Mouse (Mus musculus): ENCODE measurements at regions not wholly inside any gene's neighbourhood (a gene's known extent, or its start where the extent isn't known, plus 50 kb on each side); places are given as distances from the start of the nearest gene placed in this dataset.
A peak's percentile ranks its signal among the peaks of the same experiment; 100 is the strongest.

DNA sequence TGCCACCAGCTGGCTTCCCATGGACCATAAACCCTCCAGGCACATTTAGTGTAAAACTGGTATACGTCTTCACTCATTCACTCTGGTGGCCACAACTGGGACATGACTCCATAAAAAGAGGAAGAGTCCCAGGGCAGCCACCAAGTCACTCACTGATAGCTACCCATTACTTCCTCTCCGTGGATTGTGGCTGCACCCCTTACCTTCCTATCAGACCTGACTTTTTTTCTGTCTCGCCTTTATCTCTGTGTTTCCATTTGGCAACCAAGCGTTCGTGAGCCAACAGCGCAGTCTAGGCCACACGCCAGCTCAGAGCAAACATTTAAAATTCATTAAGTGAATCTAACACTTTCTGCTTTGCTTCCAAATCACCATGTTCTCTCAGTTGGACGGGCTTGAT, 53.9 kb upstream of the Slc44a1 start:
- no peak for DNase-seq (ENCODE audit: low spot score)

DNA sequence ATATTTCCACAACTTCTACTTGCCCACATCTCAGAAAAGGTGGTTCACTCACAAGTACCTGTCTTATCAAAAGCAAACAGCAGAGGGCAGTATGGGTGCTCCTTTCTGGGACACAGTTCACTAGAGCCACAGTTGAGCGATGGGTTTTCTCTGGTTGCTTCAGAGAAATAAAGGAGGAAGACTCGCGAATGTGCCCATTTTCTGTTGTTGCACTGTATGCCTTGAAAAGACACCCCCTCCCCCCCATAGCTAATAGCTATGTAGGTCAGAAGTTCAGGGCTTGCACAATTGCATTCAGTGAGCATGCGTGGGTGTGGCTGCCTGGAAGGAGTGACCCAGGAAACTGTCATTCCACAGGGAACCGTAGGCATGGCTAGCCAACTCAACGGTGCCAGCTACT, 55.5 kb upstream of the Slc44a1 start:
- DNase-seq (ENCODE audit: low spot score): peak; percentile 35

DNA sequence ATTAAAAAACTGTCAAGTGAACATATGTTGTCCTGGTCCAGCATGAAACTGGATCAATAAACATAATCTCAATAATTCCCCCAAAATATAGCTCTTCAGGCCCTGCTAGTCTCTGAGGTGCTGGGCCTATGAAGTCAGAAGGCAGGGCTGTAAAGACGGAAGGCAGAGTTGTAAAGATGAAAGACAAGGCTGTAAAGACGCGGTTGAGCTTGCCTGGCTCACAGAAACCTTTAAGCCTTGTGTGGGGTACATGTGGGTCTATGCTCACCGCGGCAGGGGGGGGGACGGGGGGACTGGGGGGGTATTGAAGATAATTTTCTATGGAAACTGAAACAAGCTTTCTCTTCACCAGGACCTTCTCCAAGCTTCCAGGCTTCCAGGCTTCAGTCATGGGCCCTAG, 56.1 kb upstream of the Slc44a1 start:
- DNase-seq (ENCODE audit: low spot score): no peak

DNA sequence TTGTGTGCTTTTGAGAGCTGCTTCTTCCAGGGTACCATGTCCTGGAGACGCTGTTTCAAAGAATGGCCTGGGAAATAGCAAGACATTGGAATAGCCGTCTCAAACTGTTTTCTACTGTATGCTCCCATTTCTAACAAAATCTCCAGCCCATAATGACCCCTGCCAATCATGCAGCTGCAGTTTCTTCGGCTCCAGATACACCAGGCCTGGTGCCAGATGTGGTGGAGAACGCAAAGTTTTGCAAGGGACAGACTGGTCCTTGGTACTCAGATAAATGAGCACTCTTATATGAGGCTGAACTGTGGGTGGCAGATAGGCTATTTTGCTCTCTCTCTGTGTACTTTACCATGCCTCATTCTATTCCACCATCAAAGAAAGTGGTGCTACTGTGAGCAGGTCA, 58.2 kb upstream of the Slc44a1 start:
- DNase-seq (ENCODE audit: low spot score): no peak

DNA sequence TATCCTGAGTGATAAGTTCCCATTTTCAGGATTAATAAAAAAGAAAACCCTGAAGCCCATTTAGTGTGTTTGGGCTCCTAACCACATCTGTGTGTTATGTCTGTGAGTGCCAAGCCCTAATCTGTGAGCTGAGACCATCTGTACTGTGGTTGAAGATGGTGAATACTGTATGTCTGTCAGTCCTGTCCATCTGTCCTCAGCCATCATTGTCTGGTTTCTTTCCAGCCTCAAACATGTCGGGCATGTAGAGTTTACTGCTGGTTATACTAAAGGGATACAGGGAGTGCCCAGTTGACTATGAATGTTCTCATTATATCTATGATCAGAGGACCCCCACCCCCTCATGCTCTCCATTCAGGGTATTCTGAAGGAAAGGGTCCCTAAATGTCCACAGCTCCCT, 60.4 kb upstream of the Slc44a1 start:
- DNase-seq (ENCODE audit: low spot score): no peak

DNA sequence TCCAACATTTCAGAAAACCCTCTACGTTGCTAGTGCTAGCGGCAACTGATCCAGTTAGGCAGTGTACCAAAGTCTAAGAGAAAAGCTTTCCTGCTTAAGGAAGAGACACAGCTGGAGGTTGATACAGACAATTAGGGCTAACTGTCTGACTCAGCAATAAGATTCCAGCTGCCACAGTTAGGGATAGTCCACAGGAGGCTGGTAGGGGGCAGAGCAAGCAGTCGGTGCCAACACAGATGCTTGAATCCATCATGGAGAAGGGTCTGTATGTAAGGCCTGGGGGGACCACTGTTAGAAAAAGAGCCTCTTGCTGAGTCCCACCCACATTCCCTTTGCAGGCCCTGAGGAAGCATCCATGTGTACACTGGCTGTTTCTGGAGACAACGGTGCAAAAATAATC, 63.2 kb upstream of the Slc44a1 start:
- DNase-seq (ENCODE audit: low spot score): no peak

DNA sequence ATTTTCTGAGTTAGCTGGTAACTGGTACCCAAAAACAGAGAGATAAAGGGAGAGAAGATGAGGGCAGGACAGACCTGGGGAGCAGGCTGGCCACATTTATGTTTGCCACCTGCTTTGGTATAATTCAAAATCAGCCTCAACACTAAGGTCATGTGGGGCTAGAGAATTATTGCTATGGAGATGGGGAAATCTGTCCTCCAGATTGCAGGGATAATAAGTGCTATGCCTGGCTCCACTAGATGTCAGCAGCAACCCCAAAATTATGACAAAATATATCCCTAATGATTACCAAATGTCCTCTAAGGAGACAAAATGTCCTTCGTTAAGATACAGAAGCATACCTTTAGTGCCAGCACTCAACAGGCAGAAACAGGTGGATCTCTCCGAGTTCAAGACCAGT, 83.8 kb upstream of the Slc44a1 start:
- no peak for DNase-seq (ENCODE audit: low spot score)

DNA sequence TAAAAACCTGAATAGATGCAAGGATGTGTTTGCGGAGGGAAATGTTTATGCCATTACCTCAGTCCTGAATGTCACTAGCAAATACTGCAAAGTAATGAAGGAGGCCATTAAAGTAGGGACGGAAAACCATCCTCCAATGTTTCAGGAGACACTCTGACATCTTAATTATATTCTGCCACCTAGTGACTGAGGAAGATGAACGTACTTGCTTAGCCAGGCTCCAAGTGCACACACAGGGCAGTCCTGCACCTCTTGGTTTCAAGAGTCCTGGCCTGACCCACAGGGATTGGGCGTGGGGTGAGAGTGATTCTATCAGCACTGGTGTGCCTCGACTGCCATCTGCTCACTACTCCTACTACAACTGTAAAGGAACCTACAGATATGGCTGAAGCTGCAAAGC, 85.3 kb upstream of the Slc44a1 start:
- DNase-seq (ENCODE audit: low spot score): no peak

DNA sequence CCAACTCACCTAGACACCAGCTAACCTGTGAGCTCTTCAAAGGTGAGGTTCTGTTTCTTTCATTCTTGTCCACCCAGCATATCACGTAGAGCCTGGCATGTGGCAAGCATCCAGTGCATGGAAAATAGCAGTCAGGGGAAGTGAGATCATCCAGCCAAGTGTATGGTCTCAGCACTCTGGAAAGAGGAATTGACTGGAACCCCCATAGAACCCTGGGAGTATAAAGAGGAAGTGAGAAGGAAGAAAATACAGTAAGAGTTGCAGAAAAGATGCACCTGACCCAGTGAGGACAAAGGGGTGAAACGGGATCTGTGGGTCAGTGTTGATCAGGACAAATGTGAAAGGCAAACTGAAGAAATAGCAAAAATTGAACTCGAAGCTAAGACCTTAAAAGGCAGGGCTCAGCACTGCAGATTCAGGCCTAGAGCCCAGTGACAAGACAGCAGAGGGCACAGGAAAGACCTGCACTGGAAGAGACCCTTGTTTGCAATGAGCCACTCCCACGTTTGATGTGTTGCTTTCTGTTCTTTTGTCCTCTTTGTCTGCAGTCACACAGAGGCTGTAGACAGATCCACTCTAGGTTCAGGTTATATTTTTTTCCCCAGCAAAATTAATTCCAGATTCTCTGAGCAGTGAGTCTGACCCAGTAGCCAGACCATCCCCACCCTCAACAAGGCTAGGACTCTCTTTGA, 86.7 kb upstream of the Slc44a1 start:
- no peak for DNase-seq (ENCODE audit: low spot score)

DNA sequence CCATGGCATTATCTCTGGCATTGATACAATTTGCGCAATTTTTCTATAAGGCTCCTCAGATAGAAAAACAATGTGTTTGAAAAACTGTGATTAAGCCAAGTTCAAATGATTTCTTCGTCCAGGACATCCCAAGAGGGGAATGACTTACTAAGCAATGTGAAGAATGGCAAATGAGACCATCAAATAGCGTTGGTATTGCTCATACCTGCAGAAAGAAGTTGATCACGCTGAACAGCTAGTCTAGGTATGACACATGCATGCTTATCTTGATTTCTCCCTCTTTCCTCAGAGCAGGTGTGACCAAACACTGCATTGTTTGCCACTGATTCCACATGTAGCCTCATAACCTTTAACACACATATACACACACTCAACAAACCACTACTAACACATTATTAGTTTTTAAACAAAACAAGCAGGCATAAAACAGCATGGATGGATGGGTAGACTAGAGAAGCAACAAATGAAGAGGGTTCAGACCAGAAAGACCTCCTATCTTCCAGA, 89.1 kb upstream of the Slc44a1 start:
- no peak for DNase-seq (ENCODE audit: low spot score)

DNA sequence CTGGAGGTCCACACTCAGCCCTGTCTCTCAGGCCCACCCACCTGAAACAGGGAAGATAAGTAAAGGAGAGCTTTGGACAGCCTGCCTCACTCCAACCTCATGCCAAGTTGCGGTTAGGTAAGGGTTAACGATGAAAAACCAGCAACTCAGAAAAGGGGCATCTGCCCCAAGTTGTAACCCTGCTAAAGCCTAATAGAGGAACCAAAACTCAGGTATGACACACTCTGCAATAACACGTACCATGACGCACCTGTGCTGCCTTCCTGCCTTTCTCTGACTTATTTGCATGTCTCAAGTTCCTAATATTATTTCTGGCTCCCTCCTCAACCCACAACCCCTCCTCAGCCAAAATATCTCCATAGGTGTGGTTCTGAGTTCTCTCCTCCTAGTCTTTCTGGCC, 94.9 kb upstream of the Slc44a1 start:
- no peak for DNase-seq (ENCODE audit: low spot score)

DNA sequence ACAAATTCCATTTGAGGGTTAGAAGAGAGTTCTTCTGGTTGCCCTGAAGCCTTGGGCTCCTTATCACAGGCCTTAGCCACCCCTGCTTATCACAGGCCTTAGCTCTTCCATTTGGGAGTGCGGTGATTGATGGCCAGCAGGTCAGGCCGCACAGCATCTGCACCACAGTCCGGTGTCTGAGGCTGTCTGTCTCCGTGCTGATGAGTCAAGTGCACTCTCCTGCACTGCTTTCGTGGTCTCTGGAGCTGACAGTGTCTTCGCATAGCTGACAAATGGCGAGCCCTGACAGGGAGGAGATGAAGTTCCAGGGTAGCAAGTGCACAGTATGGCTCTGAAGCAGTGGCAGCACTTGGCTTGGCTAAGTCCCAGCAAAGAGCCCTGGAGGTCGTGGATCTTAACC, 95.7 kb upstream of the Slc44a1 start:
- peak; percentile 24 for DNase-seq (ENCODE audit: low spot score)

DNA sequence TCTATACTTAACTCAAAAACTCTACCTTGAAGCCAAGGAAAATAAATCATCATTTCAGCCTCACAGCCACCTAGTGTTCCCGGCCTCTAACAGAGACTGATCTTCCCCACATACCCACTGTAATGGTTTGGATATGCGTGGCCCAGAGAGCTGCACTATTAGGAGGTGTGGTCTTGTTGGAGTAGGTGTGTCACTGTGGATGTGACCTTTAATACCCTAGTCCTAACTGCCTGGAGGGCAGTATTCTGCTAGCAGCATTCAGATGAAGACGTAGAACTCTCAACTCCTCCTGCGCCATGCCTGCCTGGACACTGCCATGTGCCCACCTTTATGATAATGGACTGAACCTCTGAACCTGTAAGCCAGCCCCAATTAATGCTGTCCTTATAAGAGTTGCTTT, 99.0 kb upstream of the Slc44a1 start:
- DNase-seq (ENCODE audit: low spot score): no peak

DNA sequence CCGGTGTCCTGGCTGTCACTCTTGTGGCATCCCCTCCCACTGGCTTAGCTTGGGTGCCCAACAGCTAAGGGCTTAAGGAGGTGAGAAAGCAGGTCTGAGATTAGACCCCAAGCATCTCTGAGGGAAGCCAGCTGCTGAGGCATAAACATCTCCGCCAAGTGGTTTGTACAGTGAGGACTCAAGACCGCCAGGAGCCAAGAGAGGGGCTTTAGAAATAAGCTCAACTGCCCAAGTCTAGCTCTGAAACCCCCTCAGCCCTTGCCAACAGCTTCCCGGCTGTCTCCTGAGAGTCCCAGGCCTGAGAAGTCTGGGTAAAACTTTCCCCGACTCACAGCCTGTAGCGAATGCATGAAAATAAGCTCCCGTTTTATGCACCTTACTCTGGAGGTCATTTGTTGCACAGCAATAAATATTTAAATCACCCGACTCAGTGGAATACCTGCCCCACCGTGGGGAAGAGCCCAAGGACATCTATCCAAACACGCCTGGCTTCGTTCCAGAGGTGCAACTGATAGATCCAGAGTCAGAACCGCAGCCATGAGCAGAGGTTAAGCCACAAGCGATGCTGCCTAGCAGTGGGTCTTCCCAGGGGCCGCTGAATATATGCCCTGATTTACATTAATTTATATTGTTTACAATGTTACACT, 100.1 kb upstream of the Slc44a1 start:
- no peak for DNase-seq (ENCODE audit: low spot score)

DNA sequence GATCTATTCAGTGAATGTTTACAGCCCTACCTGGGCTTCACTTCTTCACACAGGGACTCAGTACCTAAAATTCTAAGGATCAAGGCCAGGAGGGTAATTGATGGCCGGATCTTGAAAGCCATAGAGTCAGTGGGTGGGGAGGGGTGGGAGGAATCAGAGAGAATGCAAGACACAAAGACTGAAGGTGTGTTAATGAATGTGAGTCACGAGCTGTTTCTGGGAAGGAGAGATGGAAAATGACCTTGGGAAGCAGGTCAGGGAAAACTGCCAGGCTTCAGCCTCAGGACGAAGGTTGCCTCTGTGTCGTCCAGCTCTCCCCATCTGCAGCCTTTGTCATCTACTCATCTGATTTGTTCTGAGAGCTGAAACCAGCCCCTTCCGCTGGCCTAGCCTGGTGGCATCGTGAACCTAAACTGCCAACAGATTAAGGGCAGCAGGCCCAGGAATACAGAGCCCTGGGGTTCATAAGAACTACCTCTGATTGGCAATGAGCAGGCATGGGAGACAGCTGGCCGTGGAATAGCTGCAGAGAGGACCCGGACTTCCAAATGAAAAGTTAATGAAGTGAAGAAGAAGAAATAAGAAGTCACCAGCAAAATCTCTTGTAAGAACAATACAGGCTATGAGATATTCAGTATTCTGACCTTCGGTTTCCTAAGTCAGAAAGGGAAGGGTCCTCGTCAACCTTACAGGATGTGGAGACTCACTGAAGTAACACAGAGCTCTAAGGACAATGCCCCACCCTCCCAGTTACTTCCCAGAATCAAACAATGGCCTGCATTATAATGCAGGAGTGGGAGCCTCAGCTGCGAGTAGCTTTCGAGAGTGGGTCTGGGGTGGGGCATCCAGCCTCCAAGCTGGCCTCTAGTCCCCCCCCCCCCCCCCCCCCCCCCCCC, 100.8 kb upstream of the Slc44a1 start:
- DNase-seq (ENCODE audit: low spot score): peak; percentile 37

DNA sequence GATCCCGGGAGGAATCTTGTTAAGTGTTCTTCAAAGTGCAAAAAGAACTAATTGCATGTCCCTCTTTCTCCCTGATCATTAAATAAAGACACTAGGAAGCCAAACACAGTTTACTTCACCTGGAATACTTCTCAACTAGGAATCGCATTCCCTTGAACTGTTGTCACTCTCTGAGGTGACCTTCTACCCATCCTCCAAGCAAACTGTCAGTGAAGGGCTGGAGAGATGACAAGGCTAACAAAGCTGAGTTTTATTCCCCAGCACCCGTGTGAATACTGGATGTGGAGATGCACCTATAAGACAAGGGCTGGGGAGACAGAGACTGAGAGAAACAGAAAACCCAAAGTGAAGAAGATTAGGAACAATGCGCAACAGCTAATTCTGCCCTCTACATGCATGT, 101.7 kb upstream of the Slc44a1 start:
- no peak for DNase-seq (ENCODE audit: low spot score)

DNA sequence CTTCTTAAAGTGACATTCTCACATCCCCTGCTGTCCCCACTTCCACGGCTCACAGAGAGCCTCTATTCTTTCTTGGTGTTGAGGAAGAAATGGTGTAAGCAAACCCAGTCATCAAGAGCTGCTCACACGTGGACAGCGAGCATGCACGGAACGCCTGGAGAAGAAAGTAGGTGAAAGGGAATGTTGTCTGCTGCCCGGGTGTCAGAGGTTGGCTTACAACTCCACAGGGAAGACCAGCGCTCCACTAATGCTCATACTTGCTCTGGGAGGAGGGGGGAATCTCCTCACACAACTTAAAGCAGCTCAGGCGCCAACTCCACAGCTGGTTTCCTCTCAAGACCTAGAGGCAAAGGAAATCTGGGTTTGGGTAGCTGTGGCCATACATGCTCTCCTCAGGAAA, 102.4 kb upstream of the Slc44a1 start:
- no peak for DNase-seq (ENCODE audit: low spot score)

DNA sequence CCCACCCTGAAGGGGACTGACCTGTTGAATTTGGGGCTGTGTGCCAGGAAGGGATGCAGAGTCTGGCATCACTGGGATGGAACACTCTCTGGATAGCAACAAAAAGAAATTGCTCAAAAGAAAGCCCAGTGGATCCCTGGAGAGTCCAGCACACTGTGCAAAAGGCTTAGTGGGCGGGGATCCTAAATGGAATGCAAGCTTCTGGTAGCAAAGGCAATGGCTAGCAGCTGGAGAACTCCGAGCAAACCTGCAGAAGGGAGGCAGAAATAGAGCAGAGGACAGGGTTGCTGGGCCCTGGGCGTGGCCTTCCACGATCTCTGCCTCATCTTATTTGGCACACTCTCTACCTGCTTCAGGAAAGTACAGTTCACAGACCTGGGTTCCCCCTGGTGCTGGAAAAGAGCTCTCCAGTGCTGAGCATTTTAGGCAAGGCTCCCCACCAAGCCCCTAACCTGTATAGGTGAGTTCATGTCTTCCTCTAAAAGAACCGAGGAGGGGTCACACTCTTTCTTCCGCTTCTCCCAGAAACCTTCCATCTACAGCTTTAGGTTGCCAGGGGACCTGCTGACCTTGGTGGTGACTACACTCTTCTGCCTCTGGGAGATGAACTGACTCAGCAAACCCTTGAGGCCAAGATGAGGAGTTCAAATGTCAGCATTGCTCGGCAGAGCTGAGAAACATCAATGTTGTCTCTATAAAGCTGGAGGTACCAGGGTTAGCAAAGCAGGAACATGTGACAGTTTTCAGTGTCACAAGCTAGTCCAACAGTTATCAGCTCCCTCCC, 112.6 kb upstream of the Slc44a1 start:
- DNase-seq (ENCODE audit: low spot score): no peak

DNA sequence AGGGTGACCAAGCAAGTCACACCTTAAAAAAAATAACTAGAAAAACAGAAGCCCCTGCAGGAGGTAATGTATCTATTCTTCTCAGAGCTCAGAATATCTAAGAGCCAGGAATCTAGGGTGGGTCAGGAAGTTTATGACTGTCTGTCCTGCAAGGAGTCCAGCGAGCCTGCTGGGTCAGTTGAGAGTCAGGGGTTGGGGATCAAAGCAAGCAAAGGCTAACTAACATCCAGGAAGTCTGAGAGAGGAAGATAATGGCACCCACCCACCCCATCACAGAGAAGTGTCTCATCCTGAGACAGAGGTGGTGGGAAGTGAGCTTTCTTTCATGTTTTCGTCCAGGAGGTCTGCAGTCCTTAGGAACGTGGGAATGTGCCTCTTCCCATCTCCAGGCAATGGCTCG, 116.4 kb upstream of the Slc44a1 start:
- DNase-seq (ENCODE audit: low spot score): no peak

DNA sequence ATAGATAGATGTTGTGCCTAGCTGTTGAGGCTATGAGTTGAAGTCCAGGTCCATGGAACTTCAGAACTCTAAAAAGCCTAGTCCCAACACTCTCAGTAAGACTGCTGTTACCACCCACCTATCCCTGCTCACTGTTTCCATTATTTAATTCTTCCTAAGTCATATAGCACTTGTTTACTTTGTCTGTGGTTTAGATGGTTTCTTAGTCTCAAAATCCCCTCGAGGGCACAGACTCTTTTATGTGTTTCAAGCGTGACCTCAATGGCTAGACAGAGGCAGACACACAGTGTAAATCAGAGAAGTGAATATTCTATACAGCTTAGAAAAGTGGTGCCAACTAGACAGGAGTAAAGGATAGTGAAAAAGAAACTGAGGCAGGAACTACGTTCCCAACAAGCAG, 117.0 kb upstream of the Slc44a1 start:
- no peak for DNase-seq (ENCODE audit: low spot score)

DNA sequence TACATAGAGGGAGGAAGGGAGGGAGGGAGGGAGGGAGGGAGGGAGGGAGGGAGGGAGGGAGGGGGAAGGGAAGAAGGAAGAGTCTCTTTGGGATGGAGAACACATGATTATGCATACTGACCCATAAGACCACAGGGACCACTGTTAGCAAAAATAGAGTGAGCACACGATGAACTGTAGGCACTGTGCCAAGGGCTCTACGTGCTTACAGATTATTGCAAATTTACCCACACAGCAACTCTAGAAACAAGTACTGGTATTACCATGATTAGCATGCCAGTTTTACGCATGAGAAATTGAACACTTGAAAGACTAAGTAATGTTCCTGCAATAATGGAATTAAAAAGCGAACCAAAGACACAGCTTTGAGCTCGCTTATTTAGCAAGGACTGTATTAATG, 117.7 kb upstream of the Slc44a1 start:
- no peak for DNase-seq (ENCODE audit: low spot score)
